Mouse (Mus musculus): ENCODE data around the gene Mdp1. TPM values are rescaled to one million over a fixed set of nuclear protein-coding genes. Genes with fewer than 3 reads are reported as not detected.

Gene Mdp1
- polyA plus RNA-seq, 1 experiment from 2014 or later, result 55.8 TPM

GRCm38 (mm10) chr14:55671833-55672740 is 11.8 kb upstream of the Mdp1 start, which contains the start of the genes Gmpr2 and Nedd8:
Gene Gmpr2 (plus strand): TSS chr14:55671941.
Gene Nedd8 (minus strand): TSS chr14:55672124.
- Histone ChIP-seq H3K27me3 (no peaks in the 10 kb centered on the region), H3K27ac (peak within 1 kb of the TSS; percentile 90), H3K9me3 (replicated peaks) (no peaks in the 10 kb centered on the region), H3K4me1 (peaks cover 21% of the 10 kb centered on the region), H3K36me3 (peaks cover 37% of the 10 kb centered on the region), H3K4me2 (peak within 1 kb of the TSS; percentile 79), H3K4me3 (replicated peaks) (peak within 1 kb of the TSS; percentile 76), H3K9ac (peak within 1 kb of the TSS; percentile 88)
- WGBS, result under 1% methylated on average over 38 of the region's 38 CpGs
- ATAC-seq (replicated peaks; ENCODE audit: low FRiP score), result peak; percentile 96

DNA sequence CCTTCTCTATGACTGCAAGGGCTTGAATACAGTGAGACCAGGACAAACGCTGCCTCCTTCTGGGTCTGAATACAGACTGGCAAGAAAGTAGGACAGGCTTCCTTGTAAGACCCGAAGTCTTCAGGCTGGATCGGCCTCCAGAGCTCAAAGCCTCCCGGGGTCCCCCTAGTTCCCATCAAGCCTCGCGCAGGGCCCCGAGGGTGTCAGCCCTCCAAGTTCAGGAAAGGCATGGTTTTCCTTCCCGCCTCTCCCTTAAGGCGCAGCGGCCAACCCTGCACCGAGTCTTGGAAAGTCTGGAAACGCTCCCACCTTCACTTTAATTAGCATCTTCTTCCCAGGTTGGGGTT is 11.2 kb upstream of the Mdp1 start:
- peaks cover 21% of the 10 kb centered on the region for H3K4me1 ChIP-seq
- peaks cover 36% of the 10 kb centered on the region for H3K36me3 ChIP-seq
- peak; percentile 58 for ATAC-seq (replicated peaks; ENCODE audit: low FRiP score)
- H3K27me3 ChIP-seq, result no peaks in the 10 kb centered on the region
- peak overlapping the region; percentile 88 for H3K9ac ChIP-seq
- peak overlapping the region; percentile 76 for H3K4me3 ChIP-seq (replicated peaks)
- 0% methylated on average over 12 of the region's 12 CpGs for WGBS
- peak overlapping the region; percentile 90 for H3K27ac ChIP-seq
- H3K9me3 ChIP-seq (replicated peaks), result no peaks in the 10 kb centered on the region
- peak overlapping the region; percentile 79 for H3K4me2 ChIP-seq

GRCm38 (mm10) chr14:55660636-55661035 is 328 bp upstream of the Mdp1 start:
- H3K4me2 ChIP-seq, result peak overlapping the region; percentile 59
- H3K27ac ChIP-seq, result 0 out of 2 replicates have a peak overlapping the region, but pooled peaks have one; percentile 69
- H3K4me3 ChIP-seq (replicated peaks), result peak overlapping the region; percentile 62
- peak; percentile 20; the same call in 1 of the 2 replicates for ATAC-seq (replicated peaks; ENCODE audit: low FRiP score)
- no peaks in the 10 kb centered on the region for H3K27me3 ChIP-seq
- peaks cover 52% of the 10 kb centered on the region for H3K36me3 ChIP-seq
- 52% methylated on average over 2 of the region's 2 CpGs for WGBS
- H3K9ac ChIP-seq, result no peak overlapping the region
- H3K9me3 ChIP-seq (replicated peaks), result no peaks in the 10 kb centered on the region
- H3K4me1 ChIP-seq, result peaks cover 17% of the 10 kb centered on the region

GRCm38 (mm10) chr14:55658011-55658410 is 2.3 kb downstream of the Mdp1 start:
- no peak for ATAC-seq (replicated peaks; ENCODE audit: low FRiP score)

GRCm38 (mm10) chr14:55656935-55657334 is 3.4 kb downstream of the Mdp1 start:
- no peak overlapping the region for H3K9ac ChIP-seq
- H3K9me3 ChIP-seq (replicated peaks), result no peaks in the 10 kb centered on the region
- H3K36me3 ChIP-seq, result peaks cover 27% of the 10 kb centered on the region
- H3K4me2 ChIP-seq, result no peak overlapping the region
- no peaks in the 10 kb centered on the region for H3K27me3 ChIP-seq
- 87% methylated on average over 3 of the region's 3 CpGs for WGBS
- no peak overlapping the region for H3K27ac ChIP-seq
- H3K4me3 ChIP-seq (replicated peaks), result no peak overlapping the region
- H3K4me1 ChIP-seq, result peaks cover 17% of the 10 kb centered on the region
- ATAC-seq (replicated peaks; ENCODE audit: low FRiP score), result no peak

More at GRCm38 (mm10) chr14:55658011-55658410, 2.3 kb downstream of the Mdp1 start:
- Histone ChIP-seq H3K9ac (no peak overlapping the region), H3K4me3 (replicated peaks) (no peak overlapping the region), H3K36me3 (peaks cover 35% of the 10 kb centered on the region), H3K27ac (no peak overlapping the region), H3K9me3 (replicated peaks) (no peaks in the 10 kb centered on the region), H3K27me3 (no peaks in the 10 kb centered on the region), H3K4me2 (no peak overlapping the region), H3K4me1 (peaks cover 17% of the 10 kb centered on the region)
- 91% methylated on average over 5 of the region's 5 CpGs for WGBS

DNA sequence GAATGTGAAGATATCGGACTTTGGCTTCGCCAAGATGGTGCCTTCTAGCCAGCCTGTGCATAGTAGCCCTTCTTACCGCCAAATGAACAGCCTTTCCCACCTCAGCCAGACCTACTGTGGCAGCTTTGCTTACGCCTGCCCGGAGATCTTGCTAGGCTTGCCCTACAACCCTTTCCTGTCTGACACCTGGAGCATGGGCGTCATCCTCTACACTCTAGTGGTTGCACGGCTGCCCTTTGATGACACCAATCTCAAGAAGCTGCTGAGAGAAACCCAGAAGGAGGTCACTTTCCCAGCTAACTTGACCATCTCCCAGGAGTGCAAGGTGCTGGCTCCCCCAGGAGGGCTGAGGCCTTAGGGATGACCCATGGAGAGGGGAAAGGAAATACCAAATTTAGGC is 8.8 kb downstream of the Mdp1 start:
- no peak for ATAC-seq (replicated peaks; ENCODE audit: low FRiP score)
- no peaks in the 10 kb centered on the region for H3K27me3 ChIP-seq
- no peak overlapping the region for H3K4me2 ChIP-seq

DNA sequence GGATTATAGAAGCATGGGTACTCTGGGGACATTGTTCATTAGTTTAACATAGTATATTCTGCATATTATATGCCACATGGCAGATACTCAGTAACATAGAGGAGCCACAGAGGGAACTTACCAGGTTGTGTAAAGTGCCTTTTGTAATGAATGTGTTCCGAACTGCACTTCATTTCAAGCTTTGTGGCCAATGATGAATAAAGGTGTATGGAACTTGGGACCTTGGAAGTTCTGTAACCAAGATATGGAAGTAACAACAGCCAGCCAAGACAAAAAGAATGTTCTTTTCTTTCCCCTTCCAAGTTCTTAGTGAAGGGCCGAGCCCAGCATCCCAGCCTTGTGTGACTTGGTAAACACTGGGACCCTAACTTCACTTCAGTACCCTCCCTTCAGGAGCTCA is 10.4 kb downstream of the Mdp1 start, which contains the start of gene Tssk4:
Gene Tssk4, plus strand, starts transcription at position 301 of the 400 bp plus-strand sequence.
- Histone ChIP-seq H3K4me1 (peaks cover 5% of the 10 kb centered on the region), H3K36me3 (peaks cover 11% of the 10 kb centered on the region), H3K9me3 (replicated peaks) (no peaks in the 10 kb centered on the region), H3K27me3 (no peaks in the 10 kb centered on the region), H3K27ac (no peak within 1 kb of the TSS), H3K4me3 (replicated peaks) (no peak within 1 kb of the TSS), H3K4me2 (no peak within 1 kb of the TSS), H3K9ac (no peak within 1 kb of the TSS)
- no peak for ATAC-seq (replicated peaks; ENCODE audit: low FRiP score)
- 93% methylated on average over 2 of the region's 2 CpGs for WGBS

More for the DNA sequence above, 8.8 kb downstream of the Mdp1 start:
- Histone ChIP-seq H3K4me3 (replicated peaks) (no peak overlapping the region), H3K4me1 (no peaks in the 10 kb centered on the region), H3K27ac (no peak overlapping the region), H3K9ac (no peak overlapping the region), H3K9me3 (replicated peaks) (no peaks in the 10 kb centered on the region), H3K36me3 (peaks cover 6% of the 10 kb centered on the region)
- WGBS, result 90% methylated on average over 7 of the region's 7 CpGs

DNA sequence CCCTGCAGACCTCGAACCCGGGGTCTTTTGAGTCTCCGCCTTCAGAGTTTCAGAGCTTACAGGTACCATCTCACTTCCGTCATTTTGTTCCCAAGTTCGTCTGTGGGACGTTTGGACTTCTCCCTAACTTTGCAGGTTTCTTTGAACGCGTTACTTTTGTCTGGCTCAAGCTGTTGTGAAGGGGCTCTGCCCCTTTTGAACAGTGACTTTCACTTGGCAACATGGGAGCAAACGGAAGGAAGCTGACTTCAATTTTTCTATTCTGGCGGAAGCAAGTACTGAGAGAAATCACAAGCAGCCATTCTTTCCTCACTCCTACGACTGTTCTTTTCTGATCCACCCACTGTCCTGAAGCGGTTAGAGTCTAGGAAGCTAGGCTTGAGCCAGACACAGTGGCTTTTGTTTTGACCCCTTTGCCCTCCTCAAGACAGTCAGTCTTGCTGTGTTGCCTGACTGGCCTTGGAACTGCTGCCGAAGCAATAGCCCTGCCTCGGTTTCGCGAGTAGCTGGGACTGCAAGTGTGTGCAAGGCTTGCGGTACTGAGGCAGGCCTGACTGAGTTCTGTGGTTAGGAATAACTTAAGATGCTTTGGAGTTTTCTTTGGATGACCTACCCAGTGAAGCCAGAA is 15.9 kb downstream of the Mdp1 start:
- WGBS, result 19% methylated on average over 17 of the region's 17 CpGs
- Histone ChIP-seq H3K27ac (peak overlapping the region; percentile 93), H3K4me2 (peak overlapping the region; percentile 63), H3K36me3 (peaks cover 36% of the 10 kb centered on the region), H3K4me3 (replicated peaks) (peak overlapping the region; percentile 71), H3K9ac (peak overlapping the region; percentile 96), H3K27me3 (no peaks in the 10 kb centered on the region), H3K9me3 (replicated peaks) (no peaks in the 10 kb centered on the region), H3K4me1 (peaks cover 24% of the 10 kb centered on the region)
- no peak for ATAC-seq (replicated peaks; ENCODE audit: low FRiP score)

DNA sequence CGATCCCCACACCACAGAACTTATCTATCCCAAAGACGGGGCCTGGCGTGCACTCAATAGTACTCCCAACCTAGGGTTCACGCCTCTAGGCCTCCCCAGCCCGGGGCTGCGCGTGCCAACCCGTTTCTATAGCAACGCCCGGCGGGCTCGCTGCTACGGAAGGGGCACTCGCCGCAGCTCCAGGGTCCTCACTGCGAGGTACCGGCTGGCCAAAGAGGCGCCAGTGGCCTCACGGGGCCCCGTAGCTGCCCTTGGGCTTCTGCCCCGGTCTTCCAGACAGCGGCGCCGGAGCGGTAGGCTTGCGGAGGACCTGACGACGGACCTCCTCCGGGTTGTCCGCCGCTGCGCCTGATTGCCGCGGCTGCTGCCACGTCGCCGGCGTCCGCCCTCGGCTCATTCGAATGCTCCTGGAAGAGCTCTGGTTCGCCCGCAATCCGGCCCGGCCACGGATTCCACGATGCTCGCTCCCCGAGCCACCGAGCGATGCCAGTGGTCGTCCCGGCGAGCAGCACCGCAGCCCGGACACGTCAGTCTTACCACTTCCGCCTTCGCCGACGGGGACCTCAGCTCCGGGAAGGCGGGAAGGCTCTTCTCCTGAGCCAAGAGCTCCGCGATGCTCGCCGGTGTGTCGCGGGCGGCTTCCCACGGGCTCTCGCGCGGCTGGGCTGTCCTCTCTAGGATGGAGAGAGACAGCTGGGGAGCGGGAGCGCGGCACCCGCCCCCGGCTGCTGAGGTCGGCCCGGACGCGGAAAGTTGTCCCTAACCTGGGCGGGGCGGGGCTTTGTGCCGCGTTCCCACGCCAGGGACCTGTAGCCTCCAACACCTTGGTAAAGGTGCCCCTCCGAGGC is 17.0 kb downstream of the Mdp1 start, which contains the start of gene Tm9sf1:
Gene Tm9sf1, minus strand, starts transcription at position 747 of the 848 bp plus-strand sequence.
- WGBS, result under 1% methylated on average over 89 of the region's 89 CpGs
- H3K27ac ChIP-seq, result peak within 1 kb of the TSS; percentile 93
- peak within 1 kb of the TSS; percentile 63 for H3K4me2 ChIP-seq
- H3K4me1 ChIP-seq, result peaks cover 24% of the 10 kb centered on the region
- peaks cover 47% of the 10 kb centered on the region for H3K36me3 ChIP-seq
- H3K4me3 ChIP-seq (replicated peaks), result peak within 1 kb of the TSS; percentile 71
- ATAC-seq (replicated peaks; ENCODE audit: low FRiP score), result peak; percentile 90
- no peaks in the 10 kb centered on the region for H3K9me3 ChIP-seq (replicated peaks)
- peak within 1 kb of the TSS; percentile 96 for H3K9ac ChIP-seq
- no peaks in the 10 kb centered on the region for H3K27me3 ChIP-seq

DNA sequence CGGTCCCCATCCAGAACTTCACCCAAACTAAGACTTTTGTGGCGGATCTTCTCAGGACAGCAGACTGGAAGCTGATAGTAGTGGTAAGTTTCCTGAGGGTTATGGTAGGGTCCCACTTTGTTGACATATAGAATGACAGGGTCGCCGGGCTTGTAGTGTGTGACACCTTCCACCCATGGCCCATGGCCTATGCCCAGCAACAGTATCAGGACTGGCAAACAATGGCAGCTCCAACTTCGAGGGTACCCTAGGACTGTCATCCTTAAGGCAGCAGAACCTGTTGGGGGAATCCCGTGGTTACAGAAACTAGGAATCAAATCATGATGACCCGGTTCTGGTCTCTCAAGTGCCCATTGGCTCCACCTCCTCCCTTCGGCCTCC is 17.6 kb downstream of the Mdp1 start:
- Histone ChIP-seq H3K9ac (peak overlapping the region; percentile 96), H3K9me3 (replicated peaks) (no peaks in the 10 kb centered on the region), H3K27me3 (no peaks in the 10 kb centered on the region), H3K4me1 (peaks cover 24% of the 10 kb centered on the region), H3K4me2 (peak overlapping the region; percentile 63), H3K4me3 (replicated peaks) (peak overlapping the region; percentile 71), H3K36me3 (peaks cover 53% of the 10 kb centered on the region), H3K27ac (peak overlapping the region; percentile 93)
- WGBS, result 19% methylated on average over 8 of the region's 8 CpGs
- ATAC-seq (replicated peaks; ENCODE audit: low FRiP score), result peak; percentile 45

GRCm38 (mm10) chr14:55641291-55641690 is 19.0 kb downstream of the Mdp1 start:
- no peaks in the 10 kb centered on the region for H3K27me3 ChIP-seq
- H3K27ac ChIP-seq, result no peak overlapping the region
- H3K9me3 ChIP-seq (replicated peaks), result no peaks in the 10 kb centered on the region
- no peak overlapping the region for H3K4me2 ChIP-seq
- no peak overlapping the region for H3K4me3 ChIP-seq (replicated peaks)
- no peak overlapping the region for H3K9ac ChIP-seq
- H3K4me1 ChIP-seq, result peaks cover 25% of the 10 kb centered on the region
- no peak for ATAC-seq (replicated peaks; ENCODE audit: low FRiP score)
- H3K36me3 ChIP-seq, result peaks cover 58% of the 10 kb centered on the region
- 94% methylated on average over 13 of the region's 13 CpGs for WGBS
